Mouse (Mus musculus) C2C12 (cell line): ENCODE data around the gene Kcnk10.

Source experiments
- CTCF ChIP-seq: IDR thresholded peaks from one replicate; pipeline ENCODE4 v1.5.1; 2011; ENCODE audit not compliant: control insufficient read depth, insufficient read depth, insufficient read length
- FOSL1 ChIP-seq: IDR thresholded peaks from one replicate; pipeline ENCODE4 v1.8.0; 2011; ENCODE audit warnings: mild to moderate bottlenecking, low read length; ENCODE audit not compliant: poor library complexity, insufficient read depth, severe bottlenecking
- MAX ChIP-seq: IDR thresholded peaks from one replicate; pipeline ENCODE4 v1.6.1; 2011; ENCODE audit warnings: mild to moderate bottlenecking, control low read depth
- USF1 ChIP-seq: IDR thresholded peaks from one replicate; pipeline ENCODE4 v1.6.1; 2011; ENCODE audit warnings: low read depth, mild to moderate bottlenecking, control low read depth, moderate library complexity

- TF ChIP-seq MAX (no peak), FOSL1 (no peak), CTCF (no peak), USF1 (no peak)
Measured at GRCm38 (mm10) chr12:98577861-98578360, at the start of gene Kcnk10.
